Mouse (Mus musculus): ENCODE measurements around the gene Sox5. TPM values are rescaled to one million over a fixed set of nuclear protein-coding genes. Genes with fewer than 3 reads are reported as not detected.

Sox5 gene
- polyA plus RNA-seq, 1 experiment from 2014 or later = 3.3 TPM

- no peaks in the 10 kb centered on the region for H3K9me3 ChIP-seq (ENCODE audit: control insufficient read depth)
- no peaks in the 10 kb centered on the region for H3K4me1 ChIP-seq (replicated peaks; ENCODE audit: control insufficient read depth, insufficient read depth, low read length)
- WGBS = 52% methylated on average over 5 of the region's 5 CpGs
- H3K4me2 ChIP-seq (replicated peaks; ENCODE audit: low read depth) = no peak overlapping the region
- no peak overlapping the region for H3K27ac ChIP-seq (ENCODE audit: low read depth, low read length)
- no peaks in the 10 kb centered on the region for H3K36me3 ChIP-seq (ENCODE audit: control insufficient read depth, insufficient read depth)
- no peak for TF ChIP-seq CTCF (IDR thresholded peaks at IDR 0.05; ENCODE audit: low read depth)
- no peak overlapping the region for H3K9ac ChIP-seq (ENCODE audit: low read depth, low read length)
- no peaks in the 10 kb centered on the region for H3K27me3 ChIP-seq (replicated peaks; ENCODE audit: control insufficient read depth, insufficient read depth, low read length)
- ATAC-seq = no peak
- no peak overlapping the region for H3K4me3 ChIP-seq (ENCODE audit: low read depth, low read length)
These were observed 76.8 kb downstream of the Sox5 start for GRCm38 (mm10) chr6:144704962-144705361.

GRCm38 (mm10) chr6:144695660-144696059, 86.1 kb downstream of the Sox5 start:
- Histone ChIP-seq H3K4me3 (ENCODE audit: low read depth, low read length) (no peak overlapping the region), H3K9me3 (ENCODE audit: control insufficient read depth) (no peaks in the 10 kb centered on the region), H3K4me2 (replicated peaks; ENCODE audit: low read depth) (no peak overlapping the region), H3K36me3 (ENCODE audit: control insufficient read depth, insufficient read depth) (no peaks in the 10 kb centered on the region), H3K9ac (ENCODE audit: low read depth, low read length) (no peak overlapping the region), H3K27ac (ENCODE audit: low read depth, low read length) (no peak overlapping the region), H3K27me3 (replicated peaks; ENCODE audit: control insufficient read depth, insufficient read depth, low read length) (no peaks in the 10 kb centered on the region), H3K4me1 (replicated peaks; ENCODE audit: control insufficient read depth, insufficient read depth, low read length) (no peaks in the 10 kb centered on the region)
- no peak for TF ChIP-seq CTCF (IDR thresholded peaks at IDR 0.05; ENCODE audit: low read depth)
- WGBS = 65% methylated on average over 4 of the region's 4 CpGs
- ATAC-seq = no peak

GRCm38 (mm10) chr6:144693211-144693899, 88.4 kb downstream of the Sox5 start:
- Histone ChIP-seq H3K27me3 (replicated peaks; ENCODE audit: control insufficient read depth, insufficient read depth, low read length) (no peaks in the 10 kb centered on the region), H3K9me3 (ENCODE audit: control insufficient read depth) (no peaks in the 10 kb centered on the region), H3K27ac (ENCODE audit: low read depth, low read length) (no peak overlapping the region), H3K36me3 (ENCODE audit: control insufficient read depth, insufficient read depth) (no peaks in the 10 kb centered on the region), H3K4me1 (replicated peaks; ENCODE audit: control insufficient read depth, insufficient read depth, low read length) (no peaks in the 10 kb centered on the region), H3K9ac (ENCODE audit: low read depth, low read length) (no peak overlapping the region), H3K4me3 (ENCODE audit: low read depth, low read length) (no peak overlapping the region), H3K4me2 (replicated peaks; ENCODE audit: low read depth) (no peak overlapping the region)
- WGBS = 85% methylated on average over 7 of the region's 7 CpGs
- ATAC-seq = no peak
- no peak for TF ChIP-seq CTCF (IDR thresholded peaks at IDR 0.05; ENCODE audit: low read depth)

GRCm38 (mm10) chr6:144691298-144692041, 90.3 kb downstream of the Sox5 start:
- Histone ChIP-seq H3K27ac (ENCODE audit: low read depth, low read length) (no peak overlapping the region), H3K4me3 (ENCODE audit: low read depth, low read length) (no peak overlapping the region), H3K4me1 (replicated peaks; ENCODE audit: control insufficient read depth, insufficient read depth, low read length) (no peaks in the 10 kb centered on the region), H3K36me3 (ENCODE audit: control insufficient read depth, insufficient read depth) (no peaks in the 10 kb centered on the region), H3K27me3 (replicated peaks; ENCODE audit: control insufficient read depth, insufficient read depth, low read length) (no peaks in the 10 kb centered on the region), H3K9ac (ENCODE audit: low read depth, low read length) (no peak overlapping the region), H3K9me3 (ENCODE audit: control insufficient read depth) (no peaks in the 10 kb centered on the region), H3K4me2 (replicated peaks; ENCODE audit: low read depth) (no peak overlapping the region)
- WGBS = 62% methylated on average over 7 of the region's 7 CpGs
- no peak for ATAC-seq
- no peak for TF ChIP-seq CTCF (IDR thresholded peaks at IDR 0.05; ENCODE audit: low read depth)

- H3K4me3 ChIP-seq (ENCODE audit: low read depth, low read length) = no peak overlapping the region
- no peak for TF ChIP-seq CTCF (IDR thresholded peaks at IDR 0.05; ENCODE audit: low read depth)
- no peaks in the 10 kb centered on the region for H3K27me3 ChIP-seq (replicated peaks; ENCODE audit: control insufficient read depth, insufficient read depth, low read length)
- H3K36me3 ChIP-seq (ENCODE audit: control insufficient read depth, insufficient read depth) = no peaks in the 10 kb centered on the region
- H3K4me2 ChIP-seq (replicated peaks; ENCODE audit: low read depth) = no peak overlapping the region
- H3K27ac ChIP-seq (ENCODE audit: low read depth, low read length) = no peak overlapping the region
- no peaks in the 10 kb centered on the region for H3K9me3 ChIP-seq (ENCODE audit: control insufficient read depth)
- no peak overlapping the region for H3K9ac ChIP-seq (ENCODE audit: low read depth, low read length)
- WGBS = 91% methylated on average over 3 of the region's 3 CpGs
- H3K4me1 ChIP-seq (replicated peaks; ENCODE audit: control insufficient read depth, insufficient read depth, low read length) = no peaks in the 10 kb centered on the region
- no peak for ATAC-seq
These were observed 92.7 kb downstream of the Sox5 start for GRCm38 (mm10) chr6:144689076-144689475.

GRCm38 (mm10) chr6:144687681-144688080, 94.1 kb downstream of the Sox5 start:
- Histone ChIP-seq H3K27me3 (replicated peaks; ENCODE audit: control insufficient read depth, insufficient read depth, low read length) (no peaks in the 10 kb centered on the region), H3K4me3 (ENCODE audit: low read depth, low read length) (no peak overlapping the region), H3K27ac (ENCODE audit: low read depth, low read length) (no peak overlapping the region), H3K4me2 (replicated peaks; ENCODE audit: low read depth) (no peak overlapping the region), H3K9me3 (ENCODE audit: control insufficient read depth) (no peaks in the 10 kb centered on the region), H3K4me1 (replicated peaks; ENCODE audit: control insufficient read depth, insufficient read depth, low read length) (no peaks in the 10 kb centered on the region), H3K9ac (ENCODE audit: low read depth, low read length) (no peak overlapping the region), H3K36me3 (ENCODE audit: control insufficient read depth, insufficient read depth) (no peaks in the 10 kb centered on the region)
- WGBS = 44% methylated on average over 8 of the region's 8 CpGs
- no peak for ATAC-seq
- no peak for TF ChIP-seq CTCF (IDR thresholded peaks at IDR 0.05; ENCODE audit: low read depth)

Data from intestine, postnatal 0 days (tissue).